Mouse (Mus musculus): ENCODE data around the gene Rimkla. TPM values are rescaled to one million over a fixed set of nuclear protein-coding genes. Genes with fewer than 3 reads are reported as not detected.

Gene Rimkla
- total RNA-seq, 2 experiments from 2014 or later = 0.57 to 1.3 TPM

GRCm38 (mm10) chr4:119417894-119418293 is 74.5 kb downstream of the Rimkla start:
- no peak for DNase-seq

- no peak for DNase-seq
Observed at GRCm38 (mm10) chr4:119417270-119417669, 75.2 kb downstream of the Rimkla start.

Other genes with a start within 250 kb of the Rimkla start
- not detected for gene Cldn19, start 237.2 kb downstream of the Rimkla start, total RNA-seq (2021)
- gene Ybx1, start 198.0 kb downstream of the Rimkla start, total RNA-seq (2021) = 100 to 1,000 TPM; 684 to 750 TPM
- 10 to 100 TPM; 10.9 to 12.4 TPM for gene Ppih, start 172.1 kb downstream of the Rimkla start, total RNA-seq (2021)
- under 1 TPM in 1 of 2 experiments, not detected in 1; 0.59 TPM for gene Ccdc30, start 77.1 kb downstream of the Rimkla start, total RNA-seq (2021)
- 10 to 100 TPM; 11.4 to 12.6 TPM for gene Ppcs, start 70.2 kb downstream of the Rimkla start, total RNA-seq (2021)
- not detected for gene Zmynd12, start 69.8 kb downstream of the Rimkla start, total RNA-seq (2021)
- 10 to 100 TPM; 29.2 to 30.1 TPM for gene Foxj3, start 44.4 kb upstream of the Rimkla start, total RNA-seq (2021)
- gene Frg2f1, start 46.9 kb upstream of the Rimkla start, total RNA-seq (2021) = 1 to 10 TPM; 6.5 to 7.8 TPM
- not detected for gene Guca2a, start 145.1 kb upstream of the Rimkla start, total RNA-seq (2021)
- gene Guca2b, start 166.3 kb upstream of the Rimkla start, total RNA-seq (2021) = under 1 TPM; 0.51 to 0.65 TPM
- 1 to 10 TPM; 5.3 to 6.8 TPM for gene Hivep3, start 241.2 kb upstream of the Rimkla start, total RNA-seq (2021)

Data from heart, adult 18-20 months (tissue).